Mouse (Mus musculus) regulatory T cell (primary cell): ENCODE measurements around the gene Sptbn1.

Source experiments
- in situ Hi-C: fragments of 300-600 bp; cut with MboI, MseI; formaldehyde crosslinking; loops from one replicate; pipeline ENCODE4 v1.15.1; 2025; ENCODE audit warnings: high pct_unique_total_duplicates

Sptbn1 gene

DNA sequence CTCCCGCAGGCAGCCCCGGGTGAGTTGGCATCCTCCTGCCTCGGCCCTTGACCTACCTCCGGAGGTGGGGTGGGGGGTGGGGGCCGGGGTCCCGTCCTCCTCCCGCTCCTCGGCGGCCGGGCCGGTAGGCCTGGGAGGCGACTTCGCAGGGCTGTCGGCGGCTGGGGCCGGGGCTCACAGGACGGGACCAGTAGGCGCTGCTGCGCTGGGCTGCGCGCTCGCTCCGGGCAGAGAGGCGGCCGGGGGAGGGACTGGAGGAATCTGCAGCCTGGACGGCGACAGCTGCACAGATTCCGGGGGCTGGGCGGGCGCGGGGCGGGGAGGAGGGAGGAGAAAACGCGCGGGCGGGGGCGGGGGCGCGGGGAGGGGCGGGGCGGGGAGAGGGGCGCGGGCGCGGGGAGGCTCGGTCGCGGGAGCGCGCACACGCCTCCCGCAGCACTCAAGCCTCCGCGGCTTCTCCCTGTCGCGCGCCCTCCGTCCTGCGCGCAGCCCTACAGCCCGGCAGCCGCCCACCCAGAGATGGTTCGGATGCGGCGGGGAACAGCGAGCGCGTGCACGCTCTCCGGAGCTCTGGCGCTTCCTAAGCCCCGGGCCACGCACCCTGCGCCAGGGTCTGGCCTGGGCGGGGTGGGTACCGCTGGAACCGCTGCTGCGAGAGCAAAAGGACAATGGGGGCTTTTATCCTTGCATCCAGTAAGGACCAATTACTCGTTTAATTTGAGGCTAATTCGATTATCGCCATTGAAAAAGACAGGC is at the start of gene Sptbn1:
Gene Sptbn1, minus strand, starts transcription at position 284 of the 756 bp plus-strand sequence.
- in situ Hi-C loops: loop anchor here (10.0 kb wide), 1 partner anchor 1517 kb away; no protein-coding TSS in a partner anchor

DNA sequence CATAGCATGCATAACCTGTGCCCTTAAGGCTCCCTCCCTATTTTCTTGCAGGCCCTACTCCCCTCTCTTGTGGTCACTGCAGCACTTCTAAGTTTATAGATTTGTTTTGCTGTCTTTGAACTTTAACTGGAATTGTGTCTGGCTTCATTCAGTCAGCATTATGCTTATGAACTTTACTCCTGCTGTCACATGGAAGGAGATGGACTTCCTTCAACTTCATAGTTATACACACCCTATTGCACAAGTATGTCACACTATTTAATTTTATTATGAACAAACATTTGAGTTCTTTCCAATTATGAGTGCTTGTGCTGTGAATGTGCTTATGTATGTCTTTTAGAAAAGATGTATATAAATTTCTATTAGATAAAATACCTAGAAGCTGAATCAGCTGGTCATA is 26.3 kb upstream of the Sptbn1 start:
- in situ Hi-C loops: no loop called here

GRCm38 (mm10) chr11:30292221-30293160 is 24.5 kb upstream of the Sptbn1 start:
- in situ Hi-C loops: no loop called here

GRCm38 (mm10) chr11:30291155-30291554 is 23.2 kb upstream of the Sptbn1 start:
- in situ Hi-C loops: no loop called here

DNA sequence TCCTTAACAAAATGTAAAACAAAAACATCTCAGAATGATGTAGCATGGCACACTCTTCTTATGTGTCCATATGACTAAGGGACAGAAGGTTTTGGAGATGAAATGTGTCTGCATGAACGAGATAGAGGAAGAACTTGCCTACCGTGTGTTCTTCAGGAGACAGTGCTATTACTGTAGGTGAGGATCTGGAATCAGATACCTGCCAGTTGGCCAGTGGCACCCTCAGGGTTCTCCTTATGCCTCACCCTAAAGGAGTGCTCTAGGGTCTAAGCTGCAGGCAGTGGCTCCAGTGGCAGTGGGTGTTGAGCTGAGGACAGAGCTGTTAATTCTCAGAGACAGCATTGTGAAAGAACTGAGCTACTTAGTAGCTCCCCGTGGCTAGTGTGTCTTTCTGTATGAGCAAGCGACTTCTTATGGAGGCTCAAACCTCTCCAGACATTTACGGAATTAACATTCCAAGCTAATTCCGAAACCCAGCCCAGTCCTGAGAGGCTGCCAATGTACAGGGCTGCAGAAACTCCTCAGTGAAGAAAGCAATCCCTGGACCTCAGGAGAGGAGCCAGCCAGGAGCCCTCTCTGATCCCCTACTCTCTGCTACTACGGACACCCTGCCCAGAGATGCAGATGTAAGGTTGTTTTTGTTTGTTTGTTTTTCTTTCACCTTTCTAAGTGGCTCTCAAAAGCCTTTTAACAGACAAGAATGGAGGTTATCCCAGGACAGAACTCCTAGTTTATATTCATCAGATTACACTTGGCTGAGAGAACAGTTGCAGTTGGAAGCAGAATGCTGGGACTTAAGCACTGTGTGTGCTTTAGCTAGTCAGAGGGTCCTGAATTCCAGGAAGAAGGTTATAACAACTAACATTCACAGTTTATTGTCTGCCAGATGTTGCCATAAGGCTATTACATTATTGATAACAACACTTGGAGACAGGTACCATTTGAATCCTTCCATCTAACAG is 21.8 kb upstream of the Sptbn1 start:
- in situ Hi-C loops: no loop called here

- in situ Hi-C loops: no loop called here
These were observed 20.1 kb upstream of the Sptbn1 start for GRCm38 (mm10) chr11:30288075-30288474.

DNA sequence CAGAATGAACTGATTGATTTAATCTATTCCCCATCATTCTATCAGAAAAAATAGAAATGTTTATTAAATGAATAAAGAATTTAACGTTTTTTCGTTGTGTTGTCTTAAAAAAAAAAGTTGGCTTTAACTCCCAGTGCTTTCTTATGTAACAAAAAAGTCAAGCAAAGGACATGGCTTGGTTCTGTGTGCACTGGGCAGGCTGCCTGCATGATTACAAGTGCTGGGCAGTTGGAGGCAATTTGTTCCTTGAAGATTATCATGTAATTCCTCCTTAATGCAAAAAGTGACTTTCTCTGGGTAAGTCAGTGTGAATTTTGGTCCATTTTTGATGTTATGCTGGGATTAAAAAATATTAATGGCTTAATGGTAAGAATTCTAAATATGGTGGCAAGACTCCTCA is 15.7 kb upstream of the Sptbn1 start:
- in situ Hi-C loops: no loop called here

DNA sequence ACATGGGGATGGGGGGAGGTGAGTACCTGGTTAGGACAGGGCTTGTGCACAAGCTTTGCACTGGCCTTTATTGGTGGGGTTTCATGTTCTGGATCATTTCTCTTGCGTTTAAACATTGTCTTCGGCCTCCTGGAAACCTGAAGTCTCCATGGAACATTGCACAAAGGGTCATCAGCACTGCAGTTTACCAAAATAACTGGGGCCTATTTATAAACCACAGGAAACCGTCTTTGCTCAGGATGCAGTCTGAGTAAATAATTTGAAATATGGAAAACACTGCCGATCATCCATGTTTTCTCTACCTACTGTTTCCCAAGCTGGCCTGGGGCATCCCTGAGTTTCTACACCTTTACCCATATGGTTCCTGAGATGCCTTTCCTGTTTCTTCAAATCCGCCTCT is 13.1 kb upstream of the Sptbn1 start:
- in situ Hi-C loops: no loop called here

- in situ Hi-C loops: no loop called here
These were observed 11.3 kb upstream of the Sptbn1 start for GRCm38 (mm10) chr11:30279278-30279677.

DNA sequence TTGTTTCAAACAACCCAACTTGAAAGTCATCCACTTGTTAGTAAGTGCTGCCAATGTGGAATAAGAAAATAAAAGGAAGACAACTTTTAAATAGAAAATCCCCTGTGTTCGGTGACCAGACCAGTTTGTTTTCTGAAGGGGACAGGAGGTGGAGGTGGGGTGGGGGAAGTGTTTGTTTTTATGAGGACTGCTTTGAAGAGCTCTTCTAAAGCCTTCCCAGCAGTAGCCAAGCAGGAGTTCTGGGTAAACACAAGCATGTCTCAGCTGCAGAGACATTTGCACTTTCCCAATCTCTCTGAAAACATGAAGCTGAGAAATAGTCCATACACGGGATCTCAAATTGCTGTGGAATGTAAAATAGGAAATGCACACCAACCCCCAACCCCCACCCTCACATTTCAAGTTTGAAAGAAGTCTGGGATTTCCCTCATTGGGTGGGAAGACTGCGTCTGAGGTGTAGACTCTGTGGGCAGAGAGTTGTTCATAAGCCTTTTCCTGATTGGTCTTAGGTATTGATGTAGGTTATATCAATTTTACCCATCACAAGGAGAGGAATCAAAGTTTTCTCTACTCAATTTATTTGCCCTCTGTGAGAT is 7.6 kb upstream of the Sptbn1 start:
- in situ Hi-C loops: no loop called here

DNA sequence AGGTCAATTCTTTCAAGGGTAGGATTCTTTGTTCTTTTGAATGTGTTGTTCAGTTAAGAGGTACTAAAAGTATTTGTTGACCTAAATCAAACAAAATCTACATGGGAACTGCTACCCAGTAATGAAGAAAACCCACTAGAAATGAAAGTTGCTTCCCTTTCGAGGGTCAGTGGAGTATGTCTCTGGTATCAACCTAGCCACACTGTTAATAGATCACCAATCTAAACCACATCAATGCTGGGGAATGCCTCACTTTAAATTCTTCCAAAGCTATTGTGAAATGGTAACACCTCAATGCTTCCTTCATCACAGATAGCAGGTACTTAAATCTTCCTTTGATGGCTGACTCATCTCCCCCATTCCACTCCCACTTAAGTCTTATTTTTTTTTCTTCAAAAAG is 1.5 kb upstream of the Sptbn1 start:
- in situ Hi-C loops: loop anchor here (10.0 kb wide), 1 partner anchor 1515 kb away; no protein-coding TSS in a partner anchor

DNA sequence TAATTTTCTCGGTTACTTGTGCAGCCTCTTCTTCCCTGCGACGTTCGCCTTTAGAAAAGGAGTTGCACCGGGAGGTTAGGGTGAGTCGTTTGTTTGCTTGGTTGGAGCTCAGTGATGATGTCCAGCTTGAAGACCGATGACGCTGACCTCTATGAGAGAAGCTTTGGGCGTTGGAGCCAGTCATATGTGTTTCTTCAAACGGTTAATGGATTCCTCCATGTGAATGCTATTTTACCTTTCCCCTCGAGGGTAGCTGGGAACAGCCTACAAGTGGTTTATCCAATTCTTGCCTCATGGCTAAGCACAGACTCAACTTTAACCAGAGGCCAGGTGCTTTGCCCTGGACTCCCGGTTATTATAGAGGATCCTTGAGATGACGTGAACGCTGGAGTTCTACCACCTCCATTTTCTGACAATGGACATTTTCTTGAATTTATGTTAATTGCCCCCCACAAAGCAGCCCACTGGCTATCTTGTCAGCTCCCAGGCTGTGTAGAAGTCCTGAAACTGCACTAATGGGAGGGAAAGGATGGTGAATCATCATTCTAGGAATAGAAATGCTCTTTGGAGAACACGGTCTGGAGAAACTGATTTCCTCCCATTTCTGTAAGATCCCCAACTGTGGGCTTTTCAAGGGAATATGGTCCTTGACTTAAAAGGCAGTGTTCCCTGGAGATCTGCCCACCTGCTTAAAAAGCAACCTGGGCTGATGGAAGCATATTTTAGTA is 837 bp upstream of the Sptbn1 start:
- in situ Hi-C loops: loop anchor here (10.0 kb wide), 1 partner anchor 1516 kb away; no protein-coding TSS in a partner anchor

- in situ Hi-C loops: loop anchor here (10.0 kb wide), 1 partner anchor 1518 kb away; no protein-coding TSS in a partner anchor
These were observed 711 bp downstream of the Sptbn1 start for GRCm38 (mm10) chr11:30267036-30267891.

- in situ Hi-C loops: loop anchor here (10.0 kb wide), 1 partner anchor 1518 kb away; no protein-coding TSS in a partner anchor
These were observed 1.3 kb downstream of the Sptbn1 start for GRCm38 (mm10) chr11:30266691-30267035.

DNA sequence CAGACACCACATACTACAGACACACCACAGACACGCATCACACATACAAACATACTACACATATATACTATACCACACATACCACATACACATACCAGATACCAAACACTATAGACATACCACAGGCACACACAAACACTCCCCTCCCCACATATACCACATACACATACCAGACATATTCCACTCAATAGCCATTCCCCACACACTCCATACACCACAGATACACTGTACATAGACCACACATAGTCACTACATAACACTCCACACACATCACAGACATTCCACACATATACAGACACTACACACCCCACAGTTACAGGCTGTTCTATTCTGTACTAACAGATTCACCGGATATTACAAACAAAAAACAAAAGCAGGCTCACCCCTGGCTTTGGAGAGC is 2.3 kb downstream of the Sptbn1 start:
- in situ Hi-C loops: loop anchor here (10.0 kb wide), 1 partner anchor 1519 kb away; no protein-coding TSS in a partner anchor

- in situ Hi-C loops: loop anchor here (10.0 kb wide), 1 partner anchor 1521 kb away; no protein-coding TSS in a partner anchor
These were observed 4.3 kb downstream of the Sptbn1 start for GRCm38 (mm10) chr11:30263627-30264026.

DNA sequence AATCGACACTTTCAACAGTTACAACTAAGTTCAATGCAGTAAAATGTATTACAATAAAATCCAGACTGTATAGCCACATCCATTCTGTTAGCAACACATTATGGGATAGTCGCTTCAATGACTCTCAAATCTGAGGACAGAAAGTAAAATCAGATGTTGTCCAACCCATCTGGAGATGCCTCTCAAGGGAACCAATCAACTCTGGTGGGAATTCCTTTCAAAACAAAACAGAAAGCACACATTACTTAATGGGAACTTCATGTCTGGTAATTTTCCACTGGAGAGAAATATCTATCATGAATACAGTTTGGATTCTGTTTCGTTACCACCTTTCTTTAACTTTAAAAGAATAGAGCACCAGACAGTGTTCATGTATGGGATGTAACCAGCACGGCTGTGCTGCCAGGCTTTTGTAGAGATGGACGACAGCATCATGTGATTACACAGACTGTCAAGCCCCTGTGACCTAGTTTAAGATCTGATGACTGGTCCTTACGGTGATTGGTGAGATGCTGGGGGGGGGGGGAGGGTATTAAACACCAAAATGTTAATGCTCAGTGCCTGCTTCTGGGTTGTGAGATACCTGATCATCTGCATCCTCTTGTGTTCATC is 9.1 kb downstream of the Sptbn1 start:
- in situ Hi-C loops: no loop called here

GRCm38 (mm10) chr11:30257812-30258211 is 10.2 kb downstream of the Sptbn1 start:
- in situ Hi-C loops: no loop called here

- in situ Hi-C loops: no loop called here
These were observed 10.9 kb downstream of the Sptbn1 start for GRCm38 (mm10) chr11:30257085-30257484.
